ENCODE assay signal across 11 mouse cellular contexts in the genomic region with DNA sequence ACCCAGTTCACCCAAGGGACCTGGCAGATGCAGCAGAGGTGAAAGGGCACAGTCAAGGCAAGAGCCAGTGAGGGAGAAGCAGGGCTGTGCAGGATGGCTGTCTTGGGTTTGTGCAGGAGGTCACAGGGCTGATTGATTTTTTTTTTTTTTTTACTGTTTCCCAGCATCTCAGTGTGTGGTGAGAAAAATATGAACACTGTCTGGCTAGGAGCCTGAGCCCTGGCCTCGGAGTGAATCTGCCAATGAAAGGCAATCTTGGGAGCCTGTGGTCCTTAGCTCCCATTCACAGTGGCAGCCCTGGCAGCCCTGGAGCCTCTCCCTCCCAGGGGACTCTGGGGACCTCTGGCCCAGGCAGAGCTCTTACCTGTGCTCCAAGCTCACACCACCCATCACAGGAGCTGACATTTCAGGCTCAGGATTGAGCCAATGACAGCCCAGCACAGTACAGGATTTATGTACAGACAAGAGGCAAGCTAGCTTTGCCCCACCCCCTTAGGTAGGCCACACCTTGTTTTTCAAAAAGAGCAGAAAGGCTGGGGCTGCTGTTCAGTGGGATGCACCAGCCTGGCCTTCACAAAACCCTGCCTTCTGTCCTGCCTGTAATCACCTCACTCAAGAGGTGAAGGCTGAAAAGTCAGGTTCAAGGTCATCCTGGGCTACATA.
DNase-seq lines count a peak whose midpoint lies in the region; ATAC-seq lines count a peak whose summit lies in the region.
"Had no signal": no experiment of that assay in that cellular context is flagged by ENCODE, and none has a peak within 500 bp of the region (broad histone marks: within the 10 kb centered on the region; RNA-seq: fewer than 3 reads in every experiment).

No protein-coding gene starts in this region.

- H3K4me3 ChIP-seq in lung, embryonic 15.5 days = no peak overlapping the region
- no peak overlapping the region for H3K4me3 ChIP-seq in stomach, embryonic 14.5 days (ENCODE audit: low read depth, low read length)
- H3K4me3 ChIP-seq: layer of hippocampus, adult 2 months had no signal

- H3K27ac ChIP-seq in lung, embryonic 15.5 days = peak overlapping the region; percentile 63; the same call in 1 of the 2 replicates
- no peak overlapping the region for H3K27ac ChIP-seq in stomach, embryonic 14.5 days (ENCODE audit: low read length)
- H3K27ac ChIP-seq: layer of hippocampus, adult 2 months had no signal

- H3K9ac ChIP-seq in lung, embryonic 15.5 days = no peak overlapping the region
- no peak overlapping the region for H3K9ac ChIP-seq in stomach, embryonic 14.5 days (replicated peaks; ENCODE audit: low read depth, low read length)

- ATAC-seq in lung, embryonic 15.5 days (ENCODE audit: borderline replicate concordance, extremely low read depth, low FRiP score, low TSS enrichment) = peak; percentile 27; the same call in 1 of the 2 replicates
- peak; percentile 76 for ATAC-seq in stomach, embryonic 14.5 days (ENCODE audit: insufficient number of reproducible peaks, insufficient read depth, low FRiP score, low read depth)

- no peaks in the 10 kb centered on the region for H3K36me3 ChIP-seq in lung, embryonic 15.5 days
- H3K36me3 ChIP-seq in stomach, embryonic 14.5 days (ENCODE audit: control insufficient read depth, insufficient read depth, low read length) = no peaks in the 10 kb centered on the region

- DNase-seq in cerebellum, adult 9-10 months = peak; percentile 26
- no peak for DNase-seq in cerebellum, adult 18-20 months
- no peak for DNase-seq in lung, postnatal 25 days (ENCODE audit: low spot score)
- peak; percentile 57 for DNase-seq in ZHBTc4 (ENCODE audit: low read depth, low spot score)
- DNase-seq in testis, postnatal 10 days (ENCODE audit: low spot score) = no peak
- DNase-seq in cerebellum, adult 8-10 months = no peak
- DNase-seq: gastrocnemius, postnatal 36 days; kidney, adult 2 months had no signal

- H3K9me3 ChIP-seq in lung, embryonic 15.5 days = no peaks in the 10 kb centered on the region
- no peaks in the 10 kb centered on the region for H3K9me3 ChIP-seq in stomach, embryonic 14.5 days (ENCODE audit: control insufficient read depth, low read depth, low read length)

- no peak overlapping the region for H3K4me2 ChIP-seq in lung, embryonic 15.5 days
- no peak overlapping the region for H3K4me2 ChIP-seq in stomach, embryonic 14.5 days (replicated peaks; ENCODE audit: low read depth, low read length)

- H3K27me3 ChIP-seq in lung, embryonic 15.5 days = no peaks in the 10 kb centered on the region
- H3K27me3 ChIP-seq in stomach, embryonic 14.5 days (ENCODE audit: control insufficient read depth, insufficient read depth, low read length) = no peaks in the 10 kb centered on the region

- peaks cover 45% of the 10 kb centered on the region for H3K4me1 ChIP-seq in lung, embryonic 15.5 days
- H3K4me1 ChIP-seq in stomach, embryonic 14.5 days (ENCODE audit: control insufficient read depth, insufficient read depth, low read length) = no peaks in the 10 kb centered on the region

- WGBS in lung, embryonic 15.5 days = 21% methylated on average over 1 of the region's 1 CpGs
- 26% methylated on average over 1 of the region's 1 CpGs for WGBS in stomach, embryonic 14.5 days

Comparison
In these comparisons a context has a peak if more than half of its experiments do, and no peak if none do; other contexts are left out.
1. DNase-seq: peak in cerebellum, adult 9-10 months (single experiment) and ZHBTc4 (single experiment); none in cerebellum, adult 18-20 months (0 of 2), lung, postnatal 25 days (single experiment), testis, postnatal 10 days (single experiment) and cerebellum, adult 8-10 months (single experiment).